Mouse (Mus musculus): ENCODE measurements at regions not wholly inside any gene's neighbourhood (a gene's known extent, or its start where the extent isn't known, plus 50 kb on each side); places are given as distances from the start of the nearest gene placed in this dataset.
"Not testable (repeated sequence)": the region's sequence is repeated elsewhere in the genome, so short reads cannot be mapped to it uniquely, and the experiment has no call there.

DNA sequence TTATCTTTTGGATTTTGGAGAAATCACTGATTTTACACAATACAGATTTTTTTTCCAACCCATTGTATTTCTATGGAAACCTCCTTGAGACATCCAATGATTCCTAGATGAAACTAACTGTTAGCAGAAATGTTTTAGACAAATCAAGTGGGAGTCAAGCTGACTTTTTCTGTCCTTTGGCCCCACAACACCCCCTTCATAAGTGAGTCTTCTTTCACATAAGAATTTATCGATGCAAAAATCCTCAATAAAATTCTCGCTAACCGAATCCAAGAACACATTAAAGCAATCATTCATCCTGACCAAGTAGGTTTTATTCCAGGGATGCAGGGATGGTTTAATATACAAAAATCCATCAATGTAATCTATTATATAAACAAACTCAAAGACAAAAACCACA lies 522.8 kb upstream of the Ptbp2 start:
- not testable (repeated sequence) for TF ChIP-seq CTCF, EP300 (IDR thresholded peaks at IDR 0.05; ENCODE audit: low read depth)
